Mouse (Mus musculus): ENCODE measurements around the gene Edem2. TPM values are rescaled to one million over a fixed set of nuclear protein-coding genes. Genes with fewer than 3 reads are reported as not detected.

Gene Edem2
- total RNA-seq, 2 experiments from 2014 or later, result 19.1 to 19.7 TPM

DNA sequence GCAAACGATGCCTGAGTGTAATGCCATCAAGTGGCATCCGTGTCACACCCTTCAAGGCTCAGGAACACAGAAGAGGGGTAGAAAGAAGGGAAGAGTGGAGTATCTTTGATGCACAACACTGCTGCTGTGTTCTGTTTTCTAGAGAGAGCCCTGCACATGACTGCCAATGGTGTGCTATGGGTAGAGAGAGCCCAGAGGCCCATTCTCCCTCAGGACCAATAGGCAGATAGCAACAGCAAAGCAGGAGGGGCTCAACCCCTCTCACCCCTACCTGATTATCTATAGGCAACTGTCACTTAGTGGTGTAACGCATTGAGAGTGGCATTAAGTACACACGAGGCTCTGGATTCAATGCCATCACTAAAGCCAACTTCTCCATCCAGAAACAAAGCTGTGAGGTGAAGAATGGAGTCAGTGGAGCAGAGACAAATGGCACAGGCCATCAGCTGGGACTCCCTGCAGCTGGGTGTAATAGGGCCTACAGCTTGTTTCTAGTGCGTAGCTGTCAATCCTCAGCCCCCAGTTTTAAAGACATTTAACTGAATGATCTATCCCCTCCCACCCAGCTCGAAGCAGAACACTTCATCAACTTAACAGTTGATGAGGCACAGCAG lies 73.4 kb downstream of the Edem2 start:
- DNase-seq (ENCODE audit: low spot score in 2 of 2), result no peak
- intact Hi-C loops (cut with DNase I), result no loop called here

DNA sequence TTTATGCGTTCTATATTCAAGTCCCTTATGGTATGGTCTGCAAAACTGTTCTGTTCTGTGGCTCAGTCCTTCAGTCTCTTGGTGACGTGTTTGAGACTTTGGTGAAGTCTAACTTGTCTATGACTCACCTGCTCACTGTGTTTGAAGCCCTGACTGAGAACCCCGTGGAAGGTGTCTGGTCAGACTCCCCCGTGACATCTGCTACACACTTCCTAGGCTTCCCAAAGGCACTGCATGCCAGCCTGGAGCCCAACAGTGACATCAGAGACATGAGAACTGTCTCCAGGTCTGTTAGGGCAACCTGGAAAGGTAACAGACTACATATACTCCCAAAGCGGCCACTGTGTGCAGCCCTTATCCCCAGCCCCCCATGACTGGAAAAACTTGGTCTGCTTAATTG lies 76.7 kb downstream of the Edem2 start:
- intact Hi-C loops (cut with DNase I), result no loop called here
- no peak for DNase-seq (ENCODE audit: low spot score in 2 of 2)

Other genes with a start within 250 kb of the Edem2 start
- gene Acss2, start 211.5 kb downstream of the Edem2 start, total RNA-seq (2021), result 10 to 100 TPM; 60.1 to 61.2 TPM
- 100 to 1,000 TPM; 114 to 121 TPM for gene Ggt7, start 211.2 kb downstream of the Edem2 start, total RNA-seq (2021)
- gene Gss, start 136.7 kb downstream of the Edem2 start, total RNA-seq (2021), result 10 to 100 TPM; 14.1 to 15.7 TPM
- gene Myh7b, start 118.3 kb downstream of the Edem2 start, total RNA-seq (2021), result 1 to 10 TPM; 3.8 to 4.2 TPM
- gene Trpc4ap, start 37.1 kb downstream of the Edem2 start, total RNA-seq (2021), result 100 to 1,000 TPM; 148 to 149 TPM
- not detected for gene Gm17581, start 6.4 kb upstream of the Edem2 start, total RNA-seq (2021)
- gene Procr, start 21.6 kb upstream of the Edem2 start, total RNA-seq (2021), result under 1 TPM; 0.82 to 0.86 TPM
- 10 to 100 TPM; 33.8 to 38.0 TPM for gene Mmp24, start 45.9 kb upstream of the Edem2 start, total RNA-seq (2021)
- gene BC029722, start 90.0 kb upstream of the Edem2 start, total RNA-seq (2021), result 10 to 100 TPM; 54.9 to 65.9 TPM
- gene Eif6, start 97.5 kb upstream of the Edem2 start, total RNA-seq (2021), result 10 to 100 TPM; 66.1 to 80.5 TPM
- gene Fam83c, start 105.4 kb upstream of the Edem2 start, total RNA-seq (2021), result not detected
- gene Uqcc1, start 200.8 kb upstream of the Edem2 start, total RNA-seq (2021), result 10 to 100 TPM; 66.0 to 70.6 TPM
- not detected for gene Gm15557, start 211.3 kb upstream of the Edem2 start, total RNA-seq (2021)
- gene Gdf5, start 215.9 kb upstream of the Edem2 start, total RNA-seq (2021), result under 1 TPM in 1 of 2 experiments, not detected in 1; 0.27 TPM
- 10 to 100 TPM; 18.3 to 20.4 TPM for gene Cep250, start 227.0 kb upstream of the Edem2 start, total RNA-seq (2021)

Data from left cerebral cortex, postnatal 36 days (tissue).